Mouse (Mus musculus) brain, embryonic 14.5 days (tissue): ENCODE data around the gene Alox8.

Experiments
- CTCF ChIP-seq: fragments of 200-500 bp; IDR thresholded peaks from 2 replicates; pipeline ENCODE4 v1.5.1; 2012; ENCODE audit warnings: inconsistent platforms, mild to moderate bottlenecking, moderate library complexity, borderline replicate concordance; ENCODE audit not compliant: insufficient read depth, insufficient read length; ENCODE audit errors: extremely low read depth
- POLR2A ChIP-seq: fragments of 200-500 bp; IDR thresholded peaks from 2 replicates; pipeline ENCODE4 v1.6.1; 2012; ENCODE audit warnings: mild to moderate bottlenecking, inconsistent platforms, borderline replicate concordance; ENCODE audit not compliant: poor library complexity, insufficient read depth, insufficient read length, severe bottlenecking; ENCODE audit errors: extremely low read depth

DNA sequence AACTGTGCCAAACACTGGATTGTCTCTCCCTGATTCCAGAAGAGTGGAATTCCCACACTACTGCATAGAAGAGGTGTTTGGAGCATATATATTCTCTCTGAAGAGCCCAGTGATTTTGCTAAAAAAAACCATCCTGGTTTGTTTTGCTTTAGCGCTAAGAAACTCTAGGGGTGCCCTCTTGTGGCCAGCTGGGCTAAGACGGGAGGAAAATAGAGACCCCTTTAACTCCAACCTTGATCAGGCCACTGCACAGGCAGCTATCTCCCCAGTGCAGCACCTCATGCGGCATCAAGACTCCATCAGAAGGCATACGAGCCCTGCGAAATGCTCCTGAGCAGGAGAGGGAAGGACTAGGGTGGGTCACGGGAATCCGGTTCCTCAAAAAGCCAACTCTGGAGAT lies 47.2 kb downstream of the Alox8 start:
- TF ChIP-seq CTCF, result peak; percentile 76; the same call in 1 of the 2 replicates
- no peak for TF ChIP-seq POLR2A
